Mouse (Mus musculus) kidney, embryonic 15.5 days (tissue): Measurements from ENCODE around the gene Dnttip1. TPM values are rescaled to one million over a fixed set of nuclear protein-coding genes. Genes with fewer than 3 reads are reported as not detected.

ENCODE experiments used
- ATAC-seq: fragments of 200-750 bp; cut with Nextera tagmentation; replicated peaks from 2 replicates; pipeline ENCODE4 v1.8.0; 2017; ENCODE audit warnings: moderate TSS enrichment; ENCODE audit not compliant: low FRiP score
- H3K27ac ChIP-seq: fragments of 300-500 bp; sonication (generic); 2 replicates; pipeline ENCODE4 v1.5.1; 2015; ENCODE audit warnings: mild to moderate bottlenecking, inconsistent platforms
- H3K27me3 ChIP-seq: fragments of 300-500 bp; sonication (generic); 2 replicates; pipeline ENCODE4 v1.6.1; 2015; ENCODE audit warnings: inconsistent platforms
- H3K36me3 ChIP-seq: fragments of 300-500 bp; sonication (generic); 2 replicates; pipeline ENCODE4 v1.6.1; 2015; ENCODE audit warnings: inconsistent platforms
- H3K4me1 ChIP-seq: fragments of 300-500 bp; sonication (generic); 2 replicates; pipeline ENCODE4 v1.6.1; 2015; ENCODE audit warnings: inconsistent platforms
- H3K4me2 ChIP-seq: fragments of 300-500 bp; sonication (generic); 2 replicates; pipeline ENCODE4 v1.6.1; 2015; ENCODE audit warnings: moderate library complexity, mild to moderate bottlenecking, inconsistent platforms
- H3K4me3 ChIP-seq: fragments of 300-500 bp; sonication (generic); replicated peaks from 2 replicates; pipeline ENCODE4 v1.5.1; 2015; ENCODE audit warnings: mild to moderate bottlenecking, inconsistent platforms
- H3K9ac ChIP-seq: fragments of 300-500 bp; sonication (generic); 2 replicates; pipeline ENCODE4 v1.6.1; 2015; ENCODE audit warnings: mild to moderate bottlenecking, inconsistent platforms
- H3K9me3 ChIP-seq: fragments of 300-500 bp; sonication (generic); replicated peaks from 2 replicates; pipeline ENCODE4 v1.6.1; 2016; ENCODE audit warnings: inconsistent platforms
- WGBS: fragments of 180-500 bp; shearing (Covaris S2); methylation state at CpG from one replicate; pipeline ENCODE4 v1.1.7; 2015; ENCODE audit warnings: mixed read lengths; 5-methylcytosine and 5-hydroxymethylcytosine counted together
- polyA plus RNA-seq: library from polyadenylated mRNA; unstranded; fragments of >200 nt; fragmentation: Nextera tagmentation; extraction: Ambion mirVana; gene quantifications from 2 replicates; pipeline ENCODE4 v1.2.1, GENCODE M21; 2015

Gene Dnttip1
- polyA plus RNA-seq, 1 experiment from 2014 or later, result 75.1 TPM

GRCm38 (mm10) chr2:164773989-164774364 is 28.2 kb downstream of the Dnttip1 start:
- H3K4me1 ChIP-seq, result peaks cover 31% of the 10 kb centered on the region
- no peaks in the 10 kb centered on the region for H3K9me3 ChIP-seq
- H3K4me3 ChIP-seq, result no peak overlapping the region
- H3K27ac ChIP-seq, result no peak overlapping the region
- 85% methylated on average over 5 of the region's 5 CpGs for WGBS
- no peak overlapping the region for H3K9ac ChIP-seq
- no peak overlapping the region for H3K4me2 ChIP-seq
- ATAC-seq, result no peak
- no peaks in the 10 kb centered on the region for H3K27me3 ChIP-seq
- H3K36me3 ChIP-seq, result peaks cover 25% of the 10 kb centered on the region

DNA sequence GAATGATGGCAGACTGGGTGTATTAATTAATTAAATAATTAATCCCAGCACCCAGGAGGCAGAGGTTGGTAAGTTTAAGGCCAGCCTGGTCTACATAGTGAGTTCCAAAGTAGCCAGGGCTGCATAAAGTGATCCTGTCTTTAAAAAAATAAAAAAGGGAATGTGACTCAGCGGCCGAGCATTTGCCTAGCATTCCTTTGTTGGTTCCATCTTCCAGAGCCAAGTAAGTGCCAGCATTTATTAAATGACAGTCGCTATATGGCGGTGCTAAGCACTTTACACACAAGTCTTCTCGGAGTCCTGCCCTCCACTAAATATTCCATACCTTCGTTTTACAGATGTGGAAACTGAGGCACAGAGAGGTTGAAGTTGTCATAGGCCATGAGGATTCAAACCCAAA is 30.3 kb downstream of the Dnttip1 start:
- Histone ChIP-seq H3K27me3 (no peaks in the 10 kb centered on the region), H3K27ac (no peak overlapping the region), H3K36me3 (peaks cover 23% of the 10 kb centered on the region), H3K4me1 (peaks cover 18% of the 10 kb centered on the region), H3K4me2 (no peak overlapping the region), H3K9me3 (no peaks in the 10 kb centered on the region), H3K4me3 (no peak overlapping the region), H3K9ac (no peak overlapping the region)
- ATAC-seq, result no peak
- 82% methylated on average over 6 of the region's 6 CpGs for WGBS

DNA sequence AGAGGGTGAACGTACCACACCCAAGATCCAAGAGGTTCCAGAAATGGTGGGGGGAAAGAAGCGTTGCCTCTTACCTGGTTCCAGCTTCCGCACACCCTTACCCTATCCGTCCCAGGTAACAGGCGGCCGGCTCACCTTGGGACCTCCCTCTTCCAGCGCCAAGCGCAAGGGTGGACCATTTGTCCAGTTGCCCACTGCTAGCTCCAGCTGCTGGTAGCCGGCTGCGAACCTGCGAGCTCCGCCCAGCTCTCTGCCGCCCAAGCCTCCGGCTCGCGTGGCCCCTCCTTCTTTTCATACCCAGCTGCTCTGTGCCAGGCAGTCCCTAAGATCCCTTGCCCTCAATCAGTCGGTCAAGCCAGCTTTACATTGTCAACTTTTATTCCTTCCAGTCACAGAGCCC is 31.0 kb downstream of the Dnttip1 start:
- WGBS, result 59% methylated on average over 17 of the region's 17 CpGs

GRCm38 (mm10) chr2:164777246-164778014 is 31.6 kb downstream of the Dnttip1 start:
- Histone ChIP-seq H3K27me3 (no peaks in the 10 kb centered on the region), H3K9ac (no peak overlapping the region), H3K4me2 (no peak overlapping the region), H3K4me1 (peaks cover 5% of the 10 kb centered on the region; the same call in 1 of the 2 replicates), H3K9me3 (no peaks in the 10 kb centered on the region), H3K4me3 (no peak overlapping the region), H3K27ac (no peak overlapping the region), H3K36me3 (peaks cover 10% of the 10 kb centered on the region)
- 83% methylated on average over 30 of the region's 30 CpGs for WGBS
- ATAC-seq, result no peak

More for the DNA sequence above, 31.0 kb downstream of the Dnttip1 start:
- peaks cover 16% of the 10 kb centered on the region for H3K36me3 ChIP-seq
- no peak overlapping the region for H3K27ac ChIP-seq
- H3K4me1 ChIP-seq, result peaks cover 11% of the 10 kb centered on the region
- H3K9me3 ChIP-seq, result no peaks in the 10 kb centered on the region
- ATAC-seq, result no peak
- no peaks in the 10 kb centered on the region for H3K27me3 ChIP-seq
- H3K4me2 ChIP-seq, result no peak overlapping the region
- no peak overlapping the region for H3K9ac ChIP-seq
- no peak overlapping the region for H3K4me3 ChIP-seq

GRCm38 (mm10) chr2:164778015-164778287 is 32.2 kb downstream of the Dnttip1 start:
- Histone ChIP-seq H3K27me3 (no peaks in the 10 kb centered on the region), H3K36me3 (peaks cover 5% of the 10 kb centered on the region), H3K4me2 (no peak overlapping the region), H3K4me3 (no peak overlapping the region), H3K4me1 (0 out of 2 replicates have a peak, but pooled peaks cover 4% of the 10 kb centered on the region), H3K27ac (no peak overlapping the region), H3K9ac (no peak overlapping the region), H3K9me3 (no peaks in the 10 kb centered on the region)
- no peak for ATAC-seq
- WGBS, result 93% methylated on average over 11 of the region's 11 CpGs

DNA sequence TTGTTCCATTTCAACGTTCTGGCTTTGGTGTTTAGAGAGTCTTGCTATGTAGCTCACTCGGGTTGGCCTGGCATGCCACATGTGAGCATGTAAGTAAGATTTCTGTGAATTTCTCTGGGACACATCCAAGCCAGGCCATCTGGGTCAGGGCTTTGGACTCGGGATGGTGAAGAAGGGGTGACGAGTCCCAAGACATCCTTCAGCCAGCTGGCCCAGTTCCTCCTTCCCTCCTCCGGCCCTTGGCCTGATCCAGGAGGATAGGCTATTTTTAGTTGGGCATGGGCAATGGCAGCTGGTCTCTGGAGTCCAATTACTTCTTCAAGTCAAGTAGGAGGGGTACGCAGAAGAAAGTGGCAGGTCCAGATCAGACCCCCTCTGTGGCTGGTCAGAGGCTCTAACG is 33.0 kb downstream of the Dnttip1 start:
- Histone ChIP-seq H3K27me3 (no peaks in the 10 kb centered on the region), H3K9me3 (no peaks in the 10 kb centered on the region), H3K4me1 (no peaks in the 10 kb centered on the region), H3K36me3 (no peaks in the 10 kb centered on the region), H3K9ac (no peak overlapping the region), H3K4me3 (no peak overlapping the region), H3K4me2 (no peak overlapping the region), H3K27ac (no peak overlapping the region)
- 77% methylated on average over 7 of the region's 7 CpGs for WGBS
- no peak for ATAC-seq

- no peaks in the 10 kb centered on the region for H3K9me3 ChIP-seq
- H3K4me3 ChIP-seq, result no peak within 1 kb of the TSS
- WGBS, result 68% methylated on average over 8 of the region's 8 CpGs
- H3K9ac ChIP-seq, result no peak within 1 kb of the TSS
- H3K27ac ChIP-seq, result no peak within 1 kb of the TSS
- H3K4me1 ChIP-seq, result peaks cover under 1% of the 10 kb centered on the region
- H3K27me3 ChIP-seq, result no peaks in the 10 kb centered on the region
- no peak within 1 kb of the TSS for H3K4me2 ChIP-seq
- ATAC-seq, result no peak
- no peaks in the 10 kb centered on the region for H3K36me3 ChIP-seq
These were observed 33.8 kb downstream of the Dnttip1 start, which contains the start of gene Tnnc2 for GRCm38 (mm10) chr2:164779481-164780086. Gene Tnnc2, minus strand, starts transcription at chr2:164779967.

DNA sequence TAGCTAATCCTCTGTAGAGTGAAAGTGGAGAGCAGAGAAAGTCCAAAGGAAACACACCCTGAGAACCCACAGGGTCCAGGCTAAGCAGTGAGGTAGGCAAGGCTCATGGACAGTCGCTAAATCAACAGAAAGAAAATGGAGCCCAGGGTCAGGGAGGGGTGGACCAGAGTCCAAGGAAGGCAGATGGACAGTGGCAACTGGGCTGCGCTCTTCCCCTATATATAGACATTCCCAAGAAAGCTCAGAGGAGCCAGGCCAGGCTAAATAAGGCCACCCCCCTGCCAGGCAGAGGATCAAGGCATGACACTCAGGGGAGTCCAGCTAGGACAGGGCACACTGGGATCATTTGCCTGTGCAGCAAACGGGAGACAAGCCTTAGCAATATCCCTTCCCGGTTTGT is 36.1 kb downstream of the Dnttip1 start:
- 76% methylated on average over 4 of the region's 4 CpGs for WGBS
- H3K36me3 ChIP-seq, result no peaks in the 10 kb centered on the region

GRCm38 (mm10) chr2:164783926-164784581 is 38.3 kb downstream of the Dnttip1 start:
- H3K4me3 ChIP-seq, result 0 out of 2 replicates have a peak overlapping the region, but pooled peaks have one; percentile 77
- peaks cover 9% of the 10 kb centered on the region; the same call in 1 of the 2 replicates for H3K36me3 ChIP-seq
- H3K4me2 ChIP-seq, result no peak overlapping the region
- no peaks in the 10 kb centered on the region for H3K27me3 ChIP-seq
- peaks cover 34% of the 10 kb centered on the region for H3K4me1 ChIP-seq
- ATAC-seq, result no peak
- H3K27ac ChIP-seq, result no peak overlapping the region
- no peak overlapping the region for H3K9ac ChIP-seq
- H3K9me3 ChIP-seq, result no peaks in the 10 kb centered on the region
- 77% methylated on average over 7 of the region's 7 CpGs for WGBS

More for the DNA sequence above, 36.1 kb downstream of the Dnttip1 start:
- Histone ChIP-seq H3K4me3 (no peak overlapping the region), H3K27ac (no peak overlapping the region), H3K27me3 (no peaks in the 10 kb centered on the region), H3K9ac (no peak overlapping the region), H3K4me1 (peaks cover 17% of the 10 kb centered on the region), H3K4me2 (no peak overlapping the region), H3K9me3 (no peaks in the 10 kb centered on the region)
- no peak for ATAC-seq

GRCm38 (mm10) chr2:164784869-164785420 is 39.2 kb downstream of the Dnttip1 start:
- peak overlapping the region; percentile 79 for H3K9ac ChIP-seq
- no peaks in the 10 kb centered on the region for H3K27me3 ChIP-seq
- 6% methylated on average over 7 of the region's 7 CpGs for WGBS
- peaks cover 34% of the 10 kb centered on the region for H3K4me1 ChIP-seq
- ATAC-seq, result no peak; the same call in 1 of the 2 replicates
- peak overlapping the region; percentile 95 for H3K27ac ChIP-seq
- peak overlapping the region; percentile 77 for H3K4me3 ChIP-seq
- peaks cover 15% of the 10 kb centered on the region for H3K36me3 ChIP-seq
- no peaks in the 10 kb centered on the region for H3K9me3 ChIP-seq
- H3K4me2 ChIP-seq, result peak overlapping the region; percentile 93

DNA sequence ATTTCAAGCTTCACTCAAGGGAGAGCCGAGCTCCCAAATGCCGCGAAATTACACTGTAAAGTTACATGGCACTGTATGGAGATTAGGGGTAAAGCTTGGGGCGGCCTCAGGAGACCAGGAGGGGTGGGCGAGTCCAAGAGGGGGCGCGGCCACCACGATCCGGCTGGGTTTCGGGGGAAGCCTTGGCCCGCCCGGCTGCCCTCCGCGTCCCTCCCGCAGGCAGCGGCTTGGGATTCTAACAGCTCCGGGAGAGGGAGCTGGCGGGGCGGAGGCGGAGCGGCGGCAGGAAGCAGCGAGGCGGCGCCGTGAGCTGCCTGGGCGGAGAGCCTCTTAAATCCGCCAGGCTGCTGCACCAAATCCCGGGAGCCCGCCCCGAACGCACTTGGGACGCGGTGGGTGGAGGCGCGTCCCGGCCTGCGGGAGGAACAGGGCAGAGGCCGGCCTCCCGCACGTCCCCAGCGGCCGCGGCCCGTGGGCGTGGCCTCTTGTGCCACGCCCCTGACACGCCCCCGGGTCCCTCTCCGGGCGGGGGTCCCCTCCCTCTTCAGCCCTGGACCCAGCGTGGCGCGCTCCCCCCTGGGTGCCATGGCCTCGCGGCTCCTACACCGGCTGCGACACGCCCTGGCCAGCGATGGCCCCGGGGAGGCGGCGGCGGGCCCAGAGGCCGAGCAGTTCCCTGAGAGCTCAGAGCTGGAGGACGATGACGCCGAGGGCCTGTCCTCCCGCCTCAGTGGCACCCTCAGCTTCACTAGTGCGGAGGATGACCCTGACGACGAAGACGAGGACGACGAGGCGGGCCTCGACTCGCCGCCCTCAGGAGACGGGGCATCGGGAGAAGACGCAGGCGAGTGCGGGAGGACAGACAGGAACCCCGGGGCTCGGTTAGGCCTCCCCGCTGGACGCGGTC is 40.0 kb downstream of the Dnttip1 start, which contains the start of gene Snx21:
Gene Snx21, plus strand, starts transcription at position 343 of the 907 bp plus-strand sequence.
- Histone ChIP-seq H3K4me3 (peak within 1 kb of the TSS; percentile 77), H3K36me3 (peaks cover 23% of the 10 kb centered on the region), H3K27ac (peak within 1 kb of the TSS; percentile 95), H3K9me3 (no peaks in the 10 kb centered on the region), H3K27me3 (no peaks in the 10 kb centered on the region), H3K9ac (peak within 1 kb of the TSS; percentile 79), H3K4me1 (peaks cover 34% of the 10 kb centered on the region), H3K4me2 (peak within 1 kb of the TSS; percentile 93)
- under 1% methylated on average over 81 of the region's 89 CpGs for WGBS
- ATAC-seq, result peak; percentile 92
